Mouse (Mus musculus) lung, embryonic 15.5 days (tissue): ENCODE measurements around the gene Wdr49. TPM values are rescaled to one million over a fixed set of nuclear protein-coding genes. Genes with fewer than 3 reads are reported as not detected.

Source experiments
- ATAC-seq: fragments of 200-750 bp; cut with Nextera tagmentation; 2 replicates; pipeline ENCODE4 v1.8.0; 2017; ENCODE audit warnings: moderate number of reproducible peaks, borderline replicate concordance; ENCODE audit not compliant: low FRiP score, low TSS enrichment; ENCODE audit errors: extremely low read depth
- H3K27ac ChIP-seq: fragments of 300-500 bp; sonication (generic); 2 replicates; pipeline ENCODE4 v1.5.1; 2015; ENCODE audit warnings: moderate library complexity, mild to moderate bottlenecking, inconsistent platforms
- H3K27me3 ChIP-seq: fragments of 300-500 bp; sonication (generic); 2 replicates; pipeline ENCODE4 v1.6.1; 2015; ENCODE audit warnings: inconsistent platforms
- H3K36me3 ChIP-seq: fragments of 300-500 bp; sonication (generic); 2 replicates; pipeline ENCODE4 v1.6.1; 2015; ENCODE audit warnings: inconsistent platforms
- H3K4me1 ChIP-seq: fragments of 300-500 bp; sonication (generic); 2 replicates; pipeline ENCODE4 v1.6.1; 2015; ENCODE audit warnings: inconsistent platforms
- H3K4me2 ChIP-seq: fragments of 300-500 bp; sonication (generic); 2 replicates; pipeline ENCODE4 v1.6.1; 2015; ENCODE audit warnings: inconsistent platforms, mild to moderate bottlenecking, moderate library complexity
- H3K4me3 ChIP-seq: fragments of 300-500 bp; sonication (generic); 2 replicates; pipeline ENCODE4 v1.5.1; 2015; ENCODE audit warnings: mild to moderate bottlenecking, inconsistent platforms
- H3K9ac ChIP-seq: fragments of 300-500 bp; sonication (generic); 2 replicates; pipeline ENCODE4 v1.6.1; 2015; ENCODE audit warnings: inconsistent platforms
- H3K9me3 ChIP-seq: fragments of 300-500 bp; sonication (generic); 2 replicates; pipeline ENCODE4 v1.6.1; 2016; ENCODE audit warnings: inconsistent platforms
- WGBS: fragments of 180-500 bp; shearing (Covaris S2); methylation state at CpG from one replicate; pipeline ENCODE4 v1.1.7; 2015; 5-methylcytosine and 5-hydroxymethylcytosine counted together
- polyA plus RNA-seq: library from polyadenylated mRNA; unstranded; fragments of >200 nt; fragmentation: Nextera tagmentation; extraction: Ambion mirVana; gene quantifications from 2 replicates; pipeline ENCODE4 v1.2.1, GENCODE M21; 2015

Gene Wdr49
- polyA plus RNA-seq, 1 experiment from 2014 or later, result not detected

GRCm38 (mm10) chr3:75297026-75297757 lies 184.8 kb downstream of the Wdr49 start:
- Histone ChIP-seq H3K27ac (no peak overlapping the region), H3K9me3 (no peaks in the 10 kb centered on the region), H3K4me2 (no peak overlapping the region), H3K4me3 (no peak overlapping the region), H3K9ac (no peak overlapping the region), H3K27me3 (no peaks in the 10 kb centered on the region), H3K4me1 (no peaks in the 10 kb centered on the region), H3K36me3 (no peaks in the 10 kb centered on the region)
- ATAC-seq, result no peak
- WGBS, result 63% methylated on average over 2 of the region's 2 CpGs

GRCm38 (mm10) chr3:75293243-75293642 lies 188.7 kb downstream of the Wdr49 start:
- H3K9me3 ChIP-seq, result no peaks in the 10 kb centered on the region
- H3K4me2 ChIP-seq, result no peak overlapping the region
- no peak for ATAC-seq
- no peaks in the 10 kb centered on the region for H3K4me1 ChIP-seq
- no peaks in the 10 kb centered on the region for H3K27me3 ChIP-seq
- 84% methylated on average over 2 of the region's 2 CpGs for WGBS
- H3K4me3 ChIP-seq, result no peak overlapping the region
- no peak overlapping the region for H3K9ac ChIP-seq
- no peak overlapping the region for H3K27ac ChIP-seq
- H3K36me3 ChIP-seq, result no peaks in the 10 kb centered on the region

- 69% methylated on average over 4 of the region's 4 CpGs for WGBS
- Histone ChIP-seq H3K36me3 (no peaks in the 10 kb centered on the region), H3K9me3 (no peaks in the 10 kb centered on the region), H3K27ac (no peak overlapping the region), H3K4me1 (no peaks in the 10 kb centered on the region), H3K4me2 (no peak overlapping the region), H3K27me3 (no peaks in the 10 kb centered on the region), H3K4me3 (no peak overlapping the region), H3K9ac (no peak overlapping the region)
- ATAC-seq, result no peak
Measured at GRCm38 (mm10) chr3:75277455-75277854, 204.5 kb downstream of the Wdr49 start.

GRCm38 (mm10) chr3:75276522-75276921 lies 205.4 kb downstream of the Wdr49 start:
- Histone ChIP-seq H3K36me3 (no peaks in the 10 kb centered on the region), H3K27ac (no peak overlapping the region), H3K9me3 (no peaks in the 10 kb centered on the region), H3K9ac (no peak overlapping the region), H3K4me3 (no peak overlapping the region), H3K4me1 (no peaks in the 10 kb centered on the region), H3K4me2 (no peak overlapping the region), H3K27me3 (no peaks in the 10 kb centered on the region)
- 86% methylated on average over 3 of the region's 3 CpGs for WGBS
- ATAC-seq, result no peak

GRCm38 (mm10) chr3:75275127-75275526 lies 206.8 kb downstream of the Wdr49 start:
- H3K36me3 ChIP-seq, result no peaks in the 10 kb centered on the region
- ATAC-seq, result no peak
- H3K27me3 ChIP-seq, result no peaks in the 10 kb centered on the region
- no peaks in the 10 kb centered on the region for H3K9me3 ChIP-seq
- H3K4me2 ChIP-seq, result no peak overlapping the region
- no peak overlapping the region for H3K27ac ChIP-seq
- no peaks in the 10 kb centered on the region for H3K4me1 ChIP-seq
- no peak overlapping the region for H3K4me3 ChIP-seq
- no peak overlapping the region for H3K9ac ChIP-seq

- Histone ChIP-seq H3K9me3 (no peaks in the 10 kb centered on the region), H3K9ac (no peak within 1 kb of the TSS), H3K27ac (no peak within 1 kb of the TSS), H3K27me3 (no peaks in the 10 kb centered on the region), H3K36me3 (no peaks in the 10 kb centered on the region), H3K4me3 (no peak within 1 kb of the TSS), H3K4me1 (no peaks in the 10 kb centered on the region), H3K4me2 (no peak within 1 kb of the TSS)
- ATAC-seq, result no peak
- 69% methylated on average over 2 of the region's 2 CpGs for WGBS
Measured at GRCm38 (mm10) chr3:75269978-75270377, 212.0 kb downstream of the Wdr49 start, which contains the start of gene Serpini2. Gene Serpini2, minus strand, starts transcription at chr3:75270078.

- H3K4me2 ChIP-seq, result no peak overlapping the region
- no peaks in the 10 kb centered on the region for H3K9me3 ChIP-seq
- H3K9ac ChIP-seq, result no peak overlapping the region
- H3K4me1 ChIP-seq, result no peaks in the 10 kb centered on the region
- H3K27me3 ChIP-seq, result no peaks in the 10 kb centered on the region
- no peak overlapping the region for H3K4me3 ChIP-seq
- ATAC-seq, result no peak
- no peak overlapping the region for H3K27ac ChIP-seq
- no peaks in the 10 kb centered on the region for H3K36me3 ChIP-seq
Measured at GRCm38 (mm10) chr3:75259356-75259755, 222.6 kb downstream of the Wdr49 start.

Other genes with a start within 250 kb of the Wdr49 start
- 0.23 TPM in 1 of 2 replicates, not detected in the other for gene Serpini2, start 212.1 kb downstream of the Wdr49 start, polyA plus RNA-seq
- 86.7 and 92.1 TPM in 2 replicates for gene Pdcd10, start 74.7 kb upstream of the Wdr49 start, polyA plus RNA-seq
- 1.3 and 2.2 TPM in 2 replicates for gene Serpini1, start 75.4 kb upstream of the Wdr49 start, polyA plus RNA-seq